Mouse (Mus musculus) forebrain, embryonic 14.5 days (tissue): Measurements from ENCODE around the gene Duoxa1. TPM values are rescaled to one million over a fixed set of nuclear protein-coding genes. Genes with fewer than 3 reads are reported as not detected.
"Not testable (repeated sequence)": the region's sequence is repeated elsewhere in the genome, so short reads cannot be mapped to it uniquely, and the experiment has no call there.

Experiments used
- ATAC-seq: fragments of 200-750 bp; cut with Nextera tagmentation; 2 replicates; pipeline ENCODE4 v1.8.0; 2017; ENCODE audit warnings: mild to moderate bottlenecking, moderate library complexity
- DNase-seq: peaks from one replicate; pipeline ENCODE4 v3.0.0-alpha.2; 2015; ENCODE audit warnings: low spot score
- H3K27ac ChIP-seq: fragments of 300-500 bp; sonication (generic); 2 replicates; pipeline ENCODE4 v1.5.1; 2014; ENCODE audit warnings: low read depth, mild to moderate bottlenecking, control low read depth, low read length, moderate library complexity
- H3K27me3 ChIP-seq: fragments of 300-500 bp; sonication (generic); replicated peaks from 2 replicates; pipeline ENCODE4 v1.6.1; 2014; ENCODE audit warnings: low read length, control low read depth, mixed read lengths; ENCODE audit not compliant: control insufficient read depth, insufficient read depth
- H3K36me3 ChIP-seq: fragments of 300-500 bp; sonication (generic); 2 replicates; pipeline ENCODE4 v1.6.1; 2014; ENCODE audit warnings: low read length, control low read depth; ENCODE audit not compliant: control insufficient read depth, insufficient read depth
- H3K4me1 ChIP-seq: fragments of 300-500 bp; sonication (generic); 2 replicates; pipeline ENCODE4 v1.6.1; 2014; ENCODE audit warnings: antibody characterized with exemption, low read length, control low read depth; ENCODE audit not compliant: control insufficient read depth, insufficient read depth
- H3K4me2 ChIP-seq: fragments of 300-500 bp; sonication (generic); 2 replicates; pipeline ENCODE4 v1.6.1; 2014; ENCODE audit warnings: mild to moderate bottlenecking, control low read depth, low read length
- H3K4me3 ChIP-seq: fragments of 300-500 bp; sonication (generic); 2 replicates; pipeline ENCODE4 v1.5.1; 2014; ENCODE audit warnings: low read depth, low read length, control low read depth
- H3K9ac ChIP-seq: fragments of 300-500 bp; sonication (generic); 2 replicates; pipeline ENCODE4 v1.6.1; 2014; ENCODE audit warnings: mild to moderate bottlenecking, low read length, control low read depth, moderate library complexity
- H3K9me3 ChIP-seq: fragments of 300-500 bp; sonication (generic); replicated peaks from 2 replicates; pipeline ENCODE4 v1.6.1; 2016; ENCODE audit warnings: low read length, control low read depth, mixed read lengths; ENCODE audit not compliant: control insufficient read depth
- whole genome bisulfite sequencing: fragments of 180-500 bp; shearing (Covaris S2); extraction: QIAGEN DNeasy Blood & Tissue Kit; methylation state at CpG from one replicate; pipeline ENCODE4 v1.1.7; 2014; 5-methylcytosine and 5-hydroxymethylcytosine counted together
- polyA plus RNA-seq: library from polyadenylated mRNA; unstranded; fragments of >200 nt; fragmentation: Nextera tagmentation; extraction: Ambion mirVana; gene quantifications from 2 replicates; pipeline ENCODE4 v1.2.1, GENCODE M21; 2014

Gene Duoxa1
- polyA plus RNA-seq, 1 experiment from 2014 or later: not detected

- H3K4me2 ChIP-seq: no peak overlapping the region
- DNase-seq: no peak
- H3K4me1 ChIP-seq: peaks cover 18% of the 10 kb centered on the region
- no peak overlapping the region for H3K27ac ChIP-seq
- H3K36me3 ChIP-seq: no peaks in the 10 kb centered on the region
- H3K9me3 ChIP-seq: no peaks in the 10 kb centered on the region
- WGBS: 74% methylated on average over 6 of the region's 6 CpGs
- ATAC-seq: no peak
- no peak overlapping the region for H3K4me3 ChIP-seq
- H3K27me3 ChIP-seq: no peaks in the 10 kb centered on the region
- no peak overlapping the region for H3K9ac ChIP-seq
Measured at GRCm38 (mm10) chr2:122345106-122345893, 31.8 kb upstream of the Duoxa1 start.

- H3K9me3 ChIP-seq: no peaks in the 10 kb centered on the region
- H3K27me3 ChIP-seq: no peaks in the 10 kb centered on the region
- no peaks in the 10 kb centered on the region for H3K4me1 ChIP-seq
- 63% methylated on average over 21 of the region's 21 CpGs for WGBS
- H3K4me2 ChIP-seq: 0 out of 2 replicates have a peak overlapping the region, but pooled peaks have one; percentile 14
- H3K36me3 ChIP-seq: no peaks in the 10 kb centered on the region
- H3K27ac ChIP-seq: no peak overlapping the region
- H3K4me3 ChIP-seq: peak overlapping the region; percentile 5; the same call in 1 of the 2 replicates
- H3K9ac ChIP-seq: no peak overlapping the region
- no peak for DNase-seq
- no peak for ATAC-seq
Measured at GRCm38 (mm10) chr2:122337291-122337690, 23.8 kb upstream of the Duoxa1 start.

GRCm38 (mm10) chr2:122334170-122334569 lies 20.6 kb upstream of the Duoxa1 start:
- H3K27ac ChIP-seq: no peak overlapping the region
- H3K4me2 ChIP-seq: no peak overlapping the region
- no peak for ATAC-seq
- H3K36me3 ChIP-seq: no peaks in the 10 kb centered on the region
- no peak overlapping the region for H3K9ac ChIP-seq
- no peak overlapping the region for H3K4me3 ChIP-seq
- no peaks in the 10 kb centered on the region for H3K4me1 ChIP-seq
- 62% methylated on average over 3 of the region's 3 CpGs for WGBS
- H3K9me3 ChIP-seq: no peaks in the 10 kb centered on the region
- DNase-seq: no peak
- no peaks in the 10 kb centered on the region for H3K27me3 ChIP-seq

GRCm38 (mm10) chr2:122332222-122332621 lies 18.7 kb upstream of the Duoxa1 start:
- H3K4me2 ChIP-seq: no peak overlapping the region
- H3K9ac ChIP-seq: no peak overlapping the region
- ATAC-seq: no peak
- H3K27me3 ChIP-seq: no peaks in the 10 kb centered on the region
- no peak for DNase-seq
- no peak overlapping the region for H3K27ac ChIP-seq
- H3K4me1 ChIP-seq: no peaks in the 10 kb centered on the region
- no peaks in the 10 kb centered on the region for H3K9me3 ChIP-seq
- H3K36me3 ChIP-seq: no peaks in the 10 kb centered on the region
- WGBS: 93% methylated on average over 3 of the region's 3 CpGs
- no peak overlapping the region for H3K4me3 ChIP-seq

- H3K9ac ChIP-seq, ATAC-seq, H3K36me3 ChIP-seq, H3K9me3 ChIP-seq, DNase-seq, H3K4me3 ChIP-seq, H3K4me1 ChIP-seq, H3K4me2 ChIP-seq, H3K27ac ChIP-seq, H3K27me3 ChIP-seq: not testable (repeated sequence)
- 84% methylated on average over 5 of the region's 6 CpGs for WGBS
Measured at GRCm38 (mm10) chr2:122330317-122330716, 16.8 kb upstream of the Duoxa1 start.

GRCm38 (mm10) chr2:122327986-122328385 lies 14.5 kb upstream of the Duoxa1 start:
- H3K4me3 ChIP-seq: no peak overlapping the region

GRCm38 (mm10) chr2:122325361-122325760 lies 11.8 kb upstream of the Duoxa1 start:
- DNase-seq (no peak), ATAC-seq (no peak)
- Histone ChIP-seq H3K4me3 (no peak overlapping the region), H3K4me2 (no peak overlapping the region), H3K27ac (no peak overlapping the region), H3K4me1 (no peaks in the 10 kb centered on the region), H3K9ac (no peak overlapping the region), H3K9me3 (no peaks in the 10 kb centered on the region), H3K36me3 (no peaks in the 10 kb centered on the region), H3K27me3 (no peaks in the 10 kb centered on the region)
- 72% methylated on average over 2 of the region's 2 CpGs for WGBS

More at GRCm38 (mm10) chr2:122327986-122328385, 14.5 kb upstream of the Duoxa1 start:
- Histone ChIP-seq H3K36me3 (no peaks in the 10 kb centered on the region), H3K27ac (no peak overlapping the region), H3K4me2 (no peak overlapping the region), H3K4me1 (no peaks in the 10 kb centered on the region), H3K9ac (no peak overlapping the region), H3K9me3 (no peaks in the 10 kb centered on the region), H3K27me3 (no peaks in the 10 kb centered on the region)
- WGBS: 83% methylated on average over 3 of the region's 3 CpGs
- DNase-seq (no peak), ATAC-seq (no peak)

- Histone ChIP-seq H3K9me3 (no peaks in the 10 kb centered on the region), H3K4me2 (no peak overlapping the region), H3K4me3 (no peak overlapping the region), H3K36me3 (no peaks in the 10 kb centered on the region), H3K27me3 (no peaks in the 10 kb centered on the region), H3K27ac (no peak overlapping the region), H3K9ac (no peak overlapping the region), H3K4me1 (no peaks in the 10 kb centered on the region)
- DNase-seq (no peak), ATAC-seq (no peak)
- 82% methylated on average over 3 of the region's 3 CpGs for whole genome bisulfite sequencing
Measured at GRCm38 (mm10) chr2:122324586-122324985, 11.1 kb upstream of the Duoxa1 start.

- Histone ChIP-seq H3K9me3 (no peaks in the 10 kb centered on the region), H3K36me3 (no peaks in the 10 kb centered on the region), H3K27me3 (no peaks in the 10 kb centered on the region), H3K27ac (no peak overlapping the region), H3K4me1 (no peaks in the 10 kb centered on the region), H3K9ac (no peak overlapping the region), H3K4me3 (no peak overlapping the region), H3K4me2 (no peak overlapping the region)
- ATAC-seq (no peak), DNase-seq (no peak)
- 69% methylated on average over 3 of the region's 3 CpGs for WGBS
Measured at GRCm38 (mm10) chr2:122323960-122324359, 10.4 kb upstream of the Duoxa1 start.
